Mouse (Mus musculus) cerebellum, adult 11 months (tissue): Measurements from ENCODE around the gene Slc22a2.
A peak's percentile ranks its signal among the peaks of the same experiment; 100 is the strongest.
"Not testable (repeated sequence)": the region's sequence is repeated elsewhere in the genome, so short reads cannot be mapped to it uniquely, and the experiment has no call there.

Source experiments
- DNase-seq: peaks from one replicate; pipeline ENCODE4 v3.0.0; 2022

Gene Slc22a2

GRCm38 (mm10) chr17:12583991-12584390 is at the start of gene Slc22a2:
Slc22a2 (plus strand) TSS chr17:12584132.
- no peak for DNase-seq

- DNase-seq, result peak; percentile 51
These were observed 49.4 kb upstream of the Slc22a2 start for GRCm38 (mm10) chr17:12534353-12535145.

GRCm38 (mm10) chr17:12562215-12562614 is 21.7 kb upstream of the Slc22a2 start:
- DNase-seq, result no peak

- DNase-seq, result not testable (repeated sequence)
These were observed 19.4 kb upstream of the Slc22a2 start for GRCm38 (mm10) chr17:12564481-12565000.

GRCm38 (mm10) chr17:12565443-12565842 is 18.5 kb upstream of the Slc22a2 start:
- no peak for DNase-seq

GRCm38 (mm10) chr17:12571316-12571715 is 12.6 kb upstream of the Slc22a2 start:
- no peak for DNase-seq

GRCm38 (mm10) chr17:12571924-12572463 is 11.9 kb upstream of the Slc22a2 start:
- no peak for DNase-seq

GRCm38 (mm10) chr17:12575391-12575790 is 8.5 kb upstream of the Slc22a2 start:
- no peak for DNase-seq

GRCm38 (mm10) chr17:12577096-12577495 is 6.8 kb upstream of the Slc22a2 start:
- no peak for DNase-seq

GRCm38 (mm10) chr17:12585366-12585765 is 1.4 kb downstream of the Slc22a2 start:
- no peak for DNase-seq

- no peak for DNase-seq
These were observed 3.0 kb downstream of the Slc22a2 start for GRCm38 (mm10) chr17:12586966-12587365.

GRCm38 (mm10) chr17:12588801-12589247 is 4.9 kb downstream of the Slc22a2 start:
- no peak for DNase-seq

- no peak for DNase-seq
These were observed 7.1 kb downstream of the Slc22a2 start for GRCm38 (mm10) chr17:12590911-12591625.

GRCm38 (mm10) chr17:12595846-12596515 is 12.0 kb downstream of the Slc22a2 start:
- no peak for DNase-seq

- no peak for DNase-seq
These were observed 22.7 kb downstream of the Slc22a2 start for GRCm38 (mm10) chr17:12606634-12607033.

- no peak for DNase-seq
These were observed 23.3 kb downstream of the Slc22a2 start for GRCm38 (mm10) chr17:12607202-12607601.

GRCm38 (mm10) chr17:12614511-12615385 is 30.8 kb downstream of the Slc22a2 start:
- DNase-seq, result no peak

GRCm38 (mm10) chr17:12615429-12615828 is 31.5 kb downstream of the Slc22a2 start:
- DNase-seq, result no peak

- DNase-seq, result no peak
These were observed 35.7 kb downstream of the Slc22a2 start for GRCm38 (mm10) chr17:12619641-12620040.

- no peak for DNase-seq
These were observed 44.1 kb downstream of the Slc22a2 start for GRCm38 (mm10) chr17:12627983-12628382.

- no peak for DNase-seq
These were observed 47.2 kb downstream of the Slc22a2 start for GRCm38 (mm10) chr17:12630976-12631730.
